Comparison of ENCODE assay signal across 8 mouse cellular contexts in genomic region chr4:66482495-66483291, GRCm38 (mm10).
DNase-seq lines count a peak whose midpoint lies in the region; ATAC-seq lines count a peak whose summit lies in the region.
"Had no signal": no experiment of that assay in that cellular context is flagged by ENCODE, and none has a peak within 500 bp of the region (broad histone marks: within the 10 kb centered on the region; RNA-seq: fewer than 3 reads in every experiment).

No protein-coding gene starts in this region.

- no peaks in the 10 kb centered on the region for H3K4me1 ChIP-seq in forebrain, embryonic 12.5 days
- H3K4me1 ChIP-seq in heart, embryonic 12.5 days (replicated peaks), result peaks cover 12% of the 10 kb centered on the region
- peaks cover 15% of the 10 kb centered on the region; the same call in 1 of the 2 replicates for H3K4me1 ChIP-seq in kidney, embryonic 15.5 days
- 0 out of 2 replicates have a peak, but pooled peaks cover 4% of the 10 kb centered on the region for H3K4me1 ChIP-seq in limb, embryonic 15.5 days

- no peak overlapping the region for H3K4me3 ChIP-seq in forebrain, embryonic 12.5 days (replicated peaks)
- H3K4me3 ChIP-seq in heart, embryonic 12.5 days, result no peak overlapping the region
- no peak overlapping the region for H3K4me3 ChIP-seq in kidney, embryonic 15.5 days (replicated peaks)
- no peak overlapping the region for H3K4me3 ChIP-seq in limb, embryonic 15.5 days

- ATAC-seq in forebrain, embryonic 12.5 days (ENCODE audit: low FRiP score), result peak; percentile 75; the same call in 1 of the 2 replicates
- peak; percentile 93 for ATAC-seq in heart, embryonic 12.5 days (ENCODE audit: insufficient number of reproducible peaks, low FRiP score)
- ATAC-seq in kidney, embryonic 15.5 days (replicated peaks; ENCODE audit: low FRiP score), result peak; percentile 88
- ATAC-seq in limb, embryonic 15.5 days (ENCODE audit: insufficient number of reproducible peaks, low FRiP score, low TSS enrichment, low read depth), result peak; percentile 66

- no peaks in the 10 kb centered on the region for H3K36me3 ChIP-seq in forebrain, embryonic 12.5 days (replicated peaks)
- H3K36me3 ChIP-seq in heart, embryonic 12.5 days, result no peaks in the 10 kb centered on the region
- H3K36me3 ChIP-seq in kidney, embryonic 15.5 days, result no peaks in the 10 kb centered on the region
- no peaks in the 10 kb centered on the region for H3K36me3 ChIP-seq in limb, embryonic 15.5 days

- H3K27ac ChIP-seq in forebrain, embryonic 12.5 days, result no peak overlapping the region
- H3K27ac ChIP-seq in heart, embryonic 12.5 days (ENCODE audit: poor library complexity, severe bottlenecking), result peak overlapping the region; percentile 56
- H3K27ac ChIP-seq in kidney, embryonic 15.5 days, result peak overlapping the region; percentile 29
- no peak overlapping the region for H3K27ac ChIP-seq in limb, embryonic 15.5 days
- H3K27ac ChIP-seq: macrophage had no signal

- H3K4me2 ChIP-seq in forebrain, embryonic 12.5 days, result no peak overlapping the region
- no peak overlapping the region for H3K4me2 ChIP-seq in heart, embryonic 12.5 days
- no peak overlapping the region for H3K4me2 ChIP-seq in kidney, embryonic 15.5 days
- H3K4me2 ChIP-seq in limb, embryonic 15.5 days, result no peak overlapping the region

- no peaks in the 10 kb centered on the region for H3K27me3 ChIP-seq in forebrain, embryonic 12.5 days
- no peaks in the 10 kb centered on the region for H3K27me3 ChIP-seq in heart, embryonic 12.5 days (replicated peaks)
- no peaks in the 10 kb centered on the region for H3K27me3 ChIP-seq in kidney, embryonic 15.5 days
- H3K27me3 ChIP-seq in limb, embryonic 15.5 days, result no peaks in the 10 kb centered on the region

- H3K9ac ChIP-seq in forebrain, embryonic 12.5 days, result no peak overlapping the region
- no peak overlapping the region for H3K9ac ChIP-seq in heart, embryonic 12.5 days
- no peak overlapping the region for H3K9ac ChIP-seq in kidney, embryonic 15.5 days
- no peak overlapping the region for H3K9ac ChIP-seq in limb, embryonic 15.5 days

- no peaks in the 10 kb centered on the region for H3K9me3 ChIP-seq in forebrain, embryonic 12.5 days
- H3K9me3 ChIP-seq in heart, embryonic 12.5 days (replicated peaks), result no peaks in the 10 kb centered on the region
- no peaks in the 10 kb centered on the region for H3K9me3 ChIP-seq in kidney, embryonic 15.5 days (replicated peaks)
- H3K9me3 ChIP-seq in limb, embryonic 15.5 days, result no peaks in the 10 kb centered on the region

- DNase-seq in cerebellum, adult 11-12 months, result peak; percentile 98
- DNase-seq in ovary, postnatal 36 days (ENCODE audit: low spot score), result peak; percentile 27
- DNase-seq in spleen, adult 18-20 months, result no peak

- WGBS in forebrain, embryonic 12.5 days, result 69% methylated on average over 2 of the region's 2 CpGs
- WGBS in heart, embryonic 12.5 days, result 25% methylated on average over 2 of the region's 2 CpGs
- 26% methylated on average over 2 of the region's 2 CpGs for whole genome bisulfite sequencing in kidney, embryonic 15.5 days
- 33% methylated on average over 2 of the region's 2 CpGs for WGBS in limb, embryonic 15.5 days

Comparison
In these comparisons a context has a peak if more than half of its experiments do, and no peak if none do; other contexts are left out.
1. DNase-seq: peak in cerebellum, adult 11-12 months (single experiment) and ovary, postnatal 36 days (single experiment); none in spleen, adult 18-20 months (0 of 2).
2. H3K27ac ChIP-seq: peak in heart, embryonic 12.5 days (single experiment) and kidney, embryonic 15.5 days (single experiment); none in forebrain, embryonic 12.5 days (single experiment) and limb, embryonic 15.5 days (single experiment).
3. Peak in every context shown above with its lines, with median percentiles within 50 percentile points of each other: ATAC-seq.